Mouse (Mus musculus) megakaryocyte, embryonic 14.5 days (primary cell): ENCODE measurements at regions not wholly inside any gene's neighbourhood (a gene's known extent, or its start where the extent isn't known, plus 50 kb on each side); places are given as distances from the start of the nearest gene placed in this dataset.

Source experiments
- FLI1 ChIP-seq: IDR thresholded peaks from 2 replicates; pipeline ENCODE4 v1.6.1; 2012; ENCODE audit warnings: low read length, inconsistent platforms, mixed read lengths
- GATA1 ChIP-seq: IDR thresholded peaks from 3 replicates; pipeline ENCODE4 v1.6.1; 2012; ENCODE audit warnings: mixed read lengths, low read length, inconsistent platforms, borderline replicate concordance

DNA sequence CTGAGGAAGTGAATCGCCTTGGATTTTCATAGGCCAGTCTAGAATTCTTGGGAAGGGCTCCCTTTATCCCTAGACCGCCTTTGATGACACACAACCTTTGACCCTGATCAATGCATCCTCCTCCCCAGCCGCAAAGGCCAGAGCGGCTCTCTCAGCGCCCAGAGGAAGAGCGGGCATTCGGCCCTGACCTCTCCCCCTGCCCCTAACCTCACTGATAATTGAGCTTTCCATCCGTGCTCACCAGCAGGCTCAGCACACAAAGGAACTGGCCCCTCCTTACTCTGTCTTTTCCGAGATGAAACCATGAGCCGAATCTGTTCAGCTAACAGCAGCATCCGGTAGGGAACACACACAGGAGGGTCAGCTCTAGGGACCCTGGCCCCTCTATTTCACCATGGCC, 139.3 kb downstream of the Mycn start:
- no peak for TF ChIP-seq GATA1
- no peak for TF ChIP-seq FLI1
